17 mouse cellular contexts compared by ENCODE assay signal in genomic region chr4:55338905-55339304, GRCm38 (mm10).
"Had no signal": no experiment of that assay in that cellular context is flagged by ENCODE, and none has a peak within 500 bp of the region (broad histone marks: within the 10 kb centered on the region; RNA-seq: fewer than 3 reads in every experiment).

No protein-coding gene starts in this region.

- H3K27me3 ChIP-seq: intestine, embryonic 15.5 days; midbrain, embryonic 12.5 days; midbrain, embryonic 15.5 days had no signal

- H3K9ac ChIP-seq: intestine, embryonic 15.5 days; midbrain, embryonic 12.5 days; midbrain, embryonic 15.5 days had no signal

- H3K4me3 ChIP-seq: intestine, embryonic 15.5 days; layer of hippocampus, adult 2 months; left cerebral cortex, adult 2 months; midbrain, embryonic 12.5 days; midbrain, embryonic 15.5 days; myocyte had no signal

- H3K4me1 ChIP-seq: intestine, embryonic 15.5 days; midbrain, embryonic 12.5 days; midbrain, embryonic 15.5 days had no signal

- ATAC-seq: intestine, embryonic 15.5 days; midbrain, embryonic 15.5 days had no signal

- DNase-seq: kidney, adult 11 months; kidney, postnatal 25 days; layer of hippocampus, postnatal 36 days; lung, adult 2 months; lung, postnatal 14 days; lung, postnatal 4 days; right cerebral cortex, postnatal 4 days; thymus, adult 2 months; thymus, postnatal 14 days had no signal

- H3K9me3 ChIP-seq: intestine, embryonic 15.5 days; midbrain, embryonic 12.5 days; midbrain, embryonic 15.5 days had no signal

- H3K36me3 ChIP-seq: intestine, embryonic 15.5 days; midbrain, embryonic 12.5 days; midbrain, embryonic 15.5 days had no signal

- H3K27ac ChIP-seq: intestine, embryonic 15.5 days; kidney, postnatal 0 days; layer of hippocampus, adult 2 months; left cerebral cortex, adult 2 months; midbrain, embryonic 12.5 days; midbrain, embryonic 15.5 days; stomach, postnatal 0 days had no signal

- H3K4me2 ChIP-seq: intestine, embryonic 15.5 days; midbrain, embryonic 12.5 days; midbrain, embryonic 15.5 days had no signal
